Mouse (Mus musculus): ENCODE results near the gene Ppp4r3b. TPM values are rescaled to one million over a fixed set of nuclear protein-coding genes. Genes with fewer than 3 reads are reported as not detected.

Gene Ppp4r3b
- total RNA-seq, 1 experiment from 2014 or later: 196 TPM

- no peak for ATAC-seq (ENCODE audit: extremely low read depth, insufficient number of reproducible peaks, low FRiP score, poor library complexity, severe bottlenecking)
Measured at GRCm38 (mm10) chr11:29228957-29229356, 56.3 kb downstream of the Ppp4r3b start.

- ATAC-seq (ENCODE audit: extremely low read depth, insufficient number of reproducible peaks, low FRiP score, poor library complexity, severe bottlenecking): no peak
Measured at GRCm38 (mm10) chr11:29233569-29233968, 60.9 kb downstream of the Ppp4r3b start.

- no peak for ATAC-seq (ENCODE audit: extremely low read depth, insufficient number of reproducible peaks, low FRiP score, poor library complexity, severe bottlenecking)
Measured at GRCm38 (mm10) chr11:29237364-29237763, 64.7 kb downstream of the Ppp4r3b start.

GRCm38 (mm10) chr11:29238047-29238446 is 65.4 kb downstream of the Ppp4r3b start:
- ATAC-seq (ENCODE audit: extremely low read depth, insufficient number of reproducible peaks, low FRiP score, poor library complexity, severe bottlenecking): no peak

- no peak for ATAC-seq (ENCODE audit: extremely low read depth, insufficient number of reproducible peaks, low FRiP score, poor library complexity, severe bottlenecking)
Measured at GRCm38 (mm10) chr11:29238551-29238950, 65.9 kb downstream of the Ppp4r3b start.

GRCm38 (mm10) chr11:29239353-29239752 is 66.7 kb downstream of the Ppp4r3b start:
- no peak for ATAC-seq (ENCODE audit: extremely low read depth, insufficient number of reproducible peaks, low FRiP score, poor library complexity, severe bottlenecking)

- ATAC-seq (ENCODE audit: extremely low read depth, insufficient number of reproducible peaks, low FRiP score, poor library complexity, severe bottlenecking): no peak
Measured at GRCm38 (mm10) chr11:29241961-29242360, 69.3 kb downstream of the Ppp4r3b start.

- ATAC-seq (ENCODE audit: extremely low read depth, insufficient number of reproducible peaks, low FRiP score, poor library complexity, severe bottlenecking): no peak
Measured at GRCm38 (mm10) chr11:29245988-29246387, 73.3 kb downstream of the Ppp4r3b start.

- peak; percentile 99 for ATAC-seq (ENCODE audit: extremely low read depth, insufficient number of reproducible peaks, low FRiP score, poor library complexity, severe bottlenecking)
Measured at GRCm38 (mm10) chr11:29246883-29247650, 74.4 kb downstream of the Ppp4r3b start, which contains the start of gene Cfap36. Cfap36 (minus strand) TSS chr11:29247409.

GRCm38 (mm10) chr11:29247725-29248124 is 75.0 kb downstream of the Ppp4r3b start:
- ATAC-seq (ENCODE audit: extremely low read depth, insufficient number of reproducible peaks, low FRiP score, poor library complexity, severe bottlenecking): no peak

- no peak for ATAC-seq (ENCODE audit: extremely low read depth, insufficient number of reproducible peaks, low FRiP score, poor library complexity, severe bottlenecking)
Measured at GRCm38 (mm10) chr11:29248386-29248785, 75.7 kb downstream of the Ppp4r3b start.

- no peak for ATAC-seq (ENCODE audit: extremely low read depth, insufficient number of reproducible peaks, low FRiP score, poor library complexity, severe bottlenecking)
Measured at GRCm38 (mm10) chr11:29254643-29255042, 82.0 kb downstream of the Ppp4r3b start.

GRCm38 (mm10) chr11:29267824-29268223 is 95.1 kb downstream of the Ppp4r3b start:
- ATAC-seq (ENCODE audit: extremely low read depth, insufficient number of reproducible peaks, low FRiP score, poor library complexity, severe bottlenecking): no peak

Other genes starting within 250 kb of the Ppp4r3b start
- 28.7 and 31.9 TPM in 2 replicates for gene Pnpt1, start 42.1 kb upstream of the Ppp4r3b start, total RNA-seq (2017)
- 29.6 and 37.7 TPM in 2 replicates for gene Cfap36, start 74.5 kb downstream of the Ppp4r3b start, total RNA-seq (2017)
- 10.3 and 12.1 TPM in 2 replicates for gene Ccdc88a, start 200.8 kb downstream of the Ppp4r3b start, total RNA-seq (2017)

Data from neutrophil, adult 5-6 weeks (primary cell).